Mouse (Mus musculus): ENCODE measurements at regions not wholly inside any gene's neighbourhood (a gene's known extent, or its start where the extent isn't known, plus 50 kb on each side); places are given as distances from the start of the nearest gene placed in this dataset.

- DNase-seq (ENCODE audit: low spot score) = no peak
These were observed 153.6 kb downstream of the Snx19 start for GRCm38 (mm10) chr9:30580500-30580899.

GRCm38 (mm10) chr9:30578213-30578612 lies 151.3 kb downstream of the Snx19 start:
- no peak for DNase-seq (ENCODE audit: low spot score)

GRCm38 (mm10) chr9:30577243-30577642 lies 150.3 kb downstream of the Snx19 start:
- no peak for DNase-seq (ENCODE audit: low spot score)

GRCm38 (mm10) chr9:30575531-30575930 lies 148.6 kb downstream of the Snx19 start:
- DNase-seq (ENCODE audit: low spot score) = no peak

GRCm38 (mm10) chr9:30573294-30573693 lies 146.4 kb downstream of the Snx19 start:
- DNase-seq (ENCODE audit: low spot score) = no peak

DNA sequence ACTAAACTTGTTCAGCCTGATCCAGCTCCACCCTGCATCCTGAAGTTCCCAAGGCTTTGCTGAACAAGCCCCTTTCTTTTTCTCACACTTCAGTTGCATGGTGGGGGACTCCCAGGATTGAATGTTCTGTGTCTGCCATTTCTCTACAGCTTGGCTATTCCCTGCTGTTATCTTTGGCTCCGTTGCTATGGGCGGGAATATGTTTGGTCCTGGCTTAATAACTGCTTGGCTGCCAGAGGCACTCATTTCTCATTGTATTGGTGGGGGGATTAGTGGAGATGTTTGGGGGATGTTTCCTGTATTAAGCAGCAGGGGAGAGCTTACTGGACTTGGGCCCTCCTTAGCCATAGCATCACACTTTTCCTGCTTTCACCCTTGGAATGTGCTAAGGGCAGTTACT lies 144.1 kb downstream of the Snx19 start:
- no peak for DNase-seq (ENCODE audit: low spot score)

DNA sequence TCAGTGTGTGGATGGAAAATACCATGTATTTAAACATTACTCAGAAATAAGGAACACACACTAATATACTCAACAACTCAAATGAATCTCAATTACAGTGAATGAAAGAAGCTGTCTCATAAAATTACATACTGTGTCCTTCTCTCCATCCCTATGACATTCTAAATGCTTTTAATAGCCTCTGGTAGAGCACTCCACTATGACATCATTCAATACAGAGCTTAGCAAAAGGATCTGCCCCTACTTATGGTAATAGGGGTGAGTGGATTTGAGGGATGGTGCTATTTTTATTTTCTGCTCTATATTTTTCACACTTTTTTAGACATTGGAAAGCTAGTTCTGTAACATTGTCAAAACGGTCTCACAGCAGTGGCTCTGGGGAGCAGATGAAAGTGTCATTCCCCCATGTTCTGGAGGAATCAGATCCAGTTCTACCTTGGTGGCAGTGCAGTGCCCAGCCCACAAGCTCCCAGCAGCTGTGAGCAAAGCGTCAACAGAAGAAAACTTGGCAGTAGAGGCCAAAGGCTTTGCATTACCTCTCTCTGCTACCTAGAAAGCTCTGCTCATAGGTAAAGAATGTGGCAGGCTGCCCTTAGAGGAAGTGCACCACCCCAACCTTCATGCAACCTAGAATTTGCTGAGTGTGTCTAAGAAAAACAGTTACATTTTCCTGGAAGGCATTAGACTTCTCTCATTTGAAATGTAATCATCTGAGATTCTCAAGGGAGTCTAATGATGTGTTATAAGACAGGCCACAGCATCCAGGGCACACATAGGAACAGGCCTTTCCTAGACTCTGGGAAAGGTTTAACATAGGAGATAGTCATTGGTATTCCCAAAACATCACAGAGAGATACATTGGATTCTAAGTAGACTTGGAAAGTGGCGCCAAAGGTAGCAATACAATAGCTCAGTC lies 138.1 kb downstream of the Snx19 start:
- no peak for DNase-seq (ENCODE audit: low spot score)

DNA sequence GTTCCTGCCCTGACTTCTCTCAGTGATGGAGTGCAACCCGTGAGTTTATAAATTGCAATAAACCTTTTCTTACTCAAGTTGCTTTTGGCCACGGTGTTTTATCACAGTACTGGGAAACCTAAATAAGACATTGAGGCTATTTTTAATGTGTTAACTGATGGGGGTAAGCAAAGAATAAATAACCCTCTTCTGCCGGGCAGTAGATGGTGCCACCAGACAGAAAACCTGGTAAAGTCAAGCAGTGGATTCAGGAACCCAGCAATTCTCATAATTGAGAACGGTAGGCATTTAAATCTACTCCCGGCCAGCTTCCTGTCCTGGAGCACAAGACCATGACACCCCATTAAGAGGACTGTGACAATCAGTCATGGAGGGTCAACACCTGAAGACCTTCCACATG lies 136.5 kb downstream of the Snx19 start:
- DNase-seq (ENCODE audit: low spot score) = no peak

DNA sequence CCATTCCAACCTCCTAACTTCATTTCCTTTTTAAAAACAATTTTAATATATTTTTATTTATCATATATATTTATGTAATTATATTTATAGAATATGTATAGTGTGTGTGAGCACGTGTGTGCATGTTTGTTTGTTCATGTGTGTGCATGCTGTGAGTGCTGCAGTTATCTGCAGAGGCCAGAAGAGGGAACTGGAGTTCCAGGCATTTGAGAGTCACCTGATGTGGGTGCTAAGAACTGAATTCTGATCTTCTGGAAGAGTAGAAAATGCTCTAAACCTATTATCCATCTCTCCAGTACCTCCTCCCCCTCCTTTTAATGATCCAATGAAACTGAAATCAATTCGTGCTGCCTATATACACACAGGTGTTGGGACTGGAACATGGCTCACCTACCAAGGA lies 128.0 kb downstream of the Snx19 start:
- no peak for DNase-seq (ENCODE audit: low spot score)

DNA sequence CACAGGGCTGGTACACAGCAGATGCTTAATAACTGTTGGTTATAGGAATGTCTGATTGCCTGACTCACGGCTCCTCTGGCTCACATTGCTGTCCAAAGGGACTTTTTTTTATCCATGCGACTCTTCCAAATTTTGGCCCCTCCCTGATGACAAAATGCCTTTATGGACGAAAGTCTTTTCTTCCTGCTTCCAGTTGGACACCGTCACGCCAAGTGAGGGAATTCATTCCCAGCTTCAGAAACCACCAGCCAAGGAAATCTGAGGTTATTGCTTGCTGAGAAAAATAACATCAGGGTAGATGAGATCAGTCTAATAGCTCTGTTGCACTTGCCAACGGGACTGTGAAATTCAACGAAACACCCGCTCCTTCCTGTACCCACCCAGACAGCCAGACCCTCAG lies 125.8 kb downstream of the Snx19 start:
- no peak for DNase-seq (ENCODE audit: low spot score)

- DNase-seq (ENCODE audit: low spot score) = no peak
These were observed 123.1 kb downstream of the Snx19 start for GRCm38 (mm10) chr9:30549892-30550515.

DNA sequence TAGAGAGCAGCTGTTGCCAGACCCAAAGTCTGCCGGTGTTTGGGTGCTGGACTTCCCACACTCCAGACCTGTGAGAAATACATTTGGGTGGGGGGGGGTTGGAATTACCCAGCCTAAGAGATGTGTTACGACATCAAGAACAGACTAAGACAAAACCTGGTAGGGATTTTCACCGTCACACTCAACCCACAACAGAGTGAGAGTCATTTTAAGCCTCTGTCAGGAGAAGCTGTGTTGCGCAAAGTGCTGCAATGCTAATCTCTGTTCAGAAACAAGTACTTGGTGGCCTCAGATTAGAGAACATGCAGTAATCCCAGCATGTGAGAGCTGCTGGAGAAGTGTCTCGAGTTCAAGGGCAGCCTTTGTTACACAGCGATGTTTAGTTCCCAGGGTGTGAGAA lies 113.0 kb downstream of the Snx19 start:
- no peak for DNase-seq (ENCODE audit: low spot score)

DNA sequence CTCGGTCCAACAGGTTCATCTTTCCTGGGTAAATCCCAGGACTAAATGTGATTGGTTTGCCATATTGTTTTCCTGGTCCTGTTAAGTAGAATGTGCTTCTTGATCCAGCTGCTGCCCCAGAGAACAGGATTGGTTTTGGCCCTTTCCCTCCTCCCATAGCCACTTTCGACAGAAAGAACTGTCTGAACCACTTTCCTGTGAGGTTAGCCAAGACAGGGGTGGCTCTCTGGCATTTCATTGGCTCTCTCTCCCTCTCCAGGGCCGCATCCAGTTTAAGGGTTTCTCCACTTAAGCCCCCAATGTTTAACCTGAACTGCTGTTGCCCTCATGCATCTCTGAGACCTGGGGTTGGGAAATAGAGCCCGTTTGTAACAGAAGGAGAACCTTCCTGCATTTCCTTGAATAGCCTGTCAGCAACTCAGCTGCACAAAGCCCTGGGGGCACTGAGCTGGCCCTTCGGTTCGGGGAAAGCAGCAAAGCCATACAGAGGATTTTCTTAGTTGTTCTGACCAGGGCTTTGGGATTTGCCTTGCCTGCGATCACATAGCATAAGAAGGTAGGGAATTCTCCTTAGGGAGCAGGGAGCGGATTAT lies 109.7 kb downstream of the Snx19 start:
- no peak for DNase-seq (ENCODE audit: low spot score)

DNA sequence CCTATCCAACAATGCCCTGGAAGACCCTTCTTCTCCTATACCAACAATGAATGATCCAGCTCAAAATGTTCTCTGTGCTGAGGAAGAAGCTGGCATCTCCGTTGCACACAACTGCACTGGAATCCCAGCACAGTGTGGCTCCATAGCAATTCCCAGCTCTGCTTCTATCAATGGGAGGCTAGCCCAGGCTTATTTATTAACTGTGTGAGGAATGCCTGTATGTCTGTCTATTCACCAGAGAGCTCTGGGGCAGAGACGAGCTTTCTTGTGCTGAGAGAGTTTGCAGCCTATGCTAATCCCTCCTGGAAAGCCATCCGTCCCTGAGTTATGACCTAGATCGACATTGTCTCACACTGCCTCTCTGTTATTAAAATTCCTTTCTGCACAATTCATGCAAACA lies 108.1 kb downstream of the Snx19 start:
- no peak for DNase-seq (ENCODE audit: low spot score)

DNA sequence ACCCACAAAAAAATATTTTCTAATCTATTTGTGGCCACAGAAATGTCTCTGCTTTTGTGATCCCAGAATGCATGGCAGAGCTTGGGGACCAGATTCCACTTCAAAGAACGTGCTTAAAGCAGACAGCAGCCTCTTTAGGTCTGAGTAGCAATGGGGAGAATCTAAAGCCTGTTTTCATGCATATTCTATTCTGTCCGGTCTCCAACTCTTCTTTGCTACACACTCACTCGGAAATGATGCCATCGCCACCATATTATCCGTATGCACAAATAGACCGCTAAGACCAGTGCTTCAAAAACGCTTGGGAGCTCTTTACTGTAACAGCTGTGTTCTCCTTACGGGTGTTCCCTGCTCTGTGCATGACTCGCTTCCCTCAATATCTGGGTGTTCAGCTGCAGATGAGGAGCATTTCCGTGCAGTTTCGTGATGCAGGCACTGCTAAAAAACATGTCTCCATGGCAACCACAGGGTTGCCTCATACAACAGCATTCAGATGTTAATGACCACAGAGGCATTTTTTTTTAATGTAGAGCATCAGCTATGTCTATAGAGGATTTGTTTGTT lies 107.0 kb downstream of the Snx19 start:
- DNase-seq (ENCODE audit: low spot score) = no peak

- DNase-seq (ENCODE audit: low spot score) = no peak
These were observed 106.3 kb downstream of the Snx19 start for GRCm38 (mm10) chr9:30533091-30533779.

DNA sequence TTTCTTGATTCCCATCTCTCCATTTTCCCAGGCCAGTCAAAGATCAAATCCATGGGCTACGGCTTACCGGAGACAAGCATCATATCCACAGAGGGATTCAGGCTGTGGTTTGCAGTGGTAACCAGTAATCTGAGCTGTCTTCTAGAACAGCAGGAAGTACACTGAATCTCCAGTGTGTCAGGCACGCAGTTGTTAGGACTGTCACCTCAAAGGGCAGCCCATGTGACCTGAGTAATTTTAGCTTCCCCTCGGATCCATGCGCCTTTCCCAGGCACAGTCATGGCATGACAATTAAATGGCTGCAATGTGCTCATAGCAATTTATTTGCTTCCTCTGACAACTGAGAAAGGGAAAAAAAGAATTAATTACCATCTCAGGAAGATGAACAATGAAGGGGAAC lies 98.2 kb downstream of the Snx19 start:
- no peak for DNase-seq (ENCODE audit: low spot score)

DNA sequence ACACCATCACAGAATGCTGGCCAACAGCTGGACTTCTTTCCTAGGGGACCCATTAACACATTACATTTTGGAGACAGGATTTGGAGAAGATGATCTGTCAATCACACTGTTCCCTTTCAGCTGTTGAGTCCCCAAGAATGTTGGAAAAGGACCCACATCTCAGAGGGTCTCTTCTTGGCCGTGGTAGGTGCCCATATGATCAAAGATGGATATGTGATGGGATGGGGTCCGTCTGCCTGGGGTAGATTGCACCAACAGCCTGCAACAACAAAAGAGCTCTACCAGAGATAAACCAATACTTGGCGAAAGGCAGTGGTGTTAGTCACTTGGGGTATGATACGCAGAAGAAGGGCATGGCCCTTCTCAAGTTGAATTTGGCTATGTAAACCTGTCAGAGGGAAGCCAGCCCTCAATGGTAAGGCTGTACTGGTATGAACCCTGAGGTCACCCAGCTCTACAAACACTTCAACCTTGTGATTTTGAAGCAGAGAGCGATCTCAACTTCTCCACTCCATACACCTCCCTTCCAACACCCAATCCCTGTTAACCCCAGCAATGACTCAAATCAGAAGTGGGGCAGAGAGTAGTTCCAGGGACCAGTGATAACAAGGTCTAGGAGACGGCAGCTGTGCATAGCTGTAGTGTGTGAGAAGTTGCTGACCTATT lies 97.6 kb downstream of the Snx19 start:
- DNase-seq (ENCODE audit: low spot score) = no peak

DNA sequence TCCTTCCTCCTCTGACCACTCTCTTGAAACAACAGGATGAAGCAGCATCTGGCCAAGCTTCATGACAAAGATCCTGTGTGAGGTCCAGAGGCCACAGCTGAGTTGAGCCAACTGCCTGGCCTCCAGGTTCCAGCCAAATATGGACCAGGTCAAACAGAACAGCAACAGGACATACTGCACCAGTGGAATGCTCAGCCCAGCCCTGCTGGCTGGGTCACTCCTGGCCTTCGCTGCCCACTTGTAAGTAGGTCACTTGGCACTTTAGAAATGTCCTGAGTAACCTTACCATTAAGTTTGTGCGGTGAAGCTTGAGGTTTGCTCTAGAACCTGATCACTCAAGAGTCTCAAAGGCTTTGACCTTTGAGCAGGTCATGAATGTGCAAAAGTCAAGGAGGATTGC lies 96.9 kb downstream of the Snx19 start:
- no peak for DNase-seq (ENCODE audit: low spot score)

DNA sequence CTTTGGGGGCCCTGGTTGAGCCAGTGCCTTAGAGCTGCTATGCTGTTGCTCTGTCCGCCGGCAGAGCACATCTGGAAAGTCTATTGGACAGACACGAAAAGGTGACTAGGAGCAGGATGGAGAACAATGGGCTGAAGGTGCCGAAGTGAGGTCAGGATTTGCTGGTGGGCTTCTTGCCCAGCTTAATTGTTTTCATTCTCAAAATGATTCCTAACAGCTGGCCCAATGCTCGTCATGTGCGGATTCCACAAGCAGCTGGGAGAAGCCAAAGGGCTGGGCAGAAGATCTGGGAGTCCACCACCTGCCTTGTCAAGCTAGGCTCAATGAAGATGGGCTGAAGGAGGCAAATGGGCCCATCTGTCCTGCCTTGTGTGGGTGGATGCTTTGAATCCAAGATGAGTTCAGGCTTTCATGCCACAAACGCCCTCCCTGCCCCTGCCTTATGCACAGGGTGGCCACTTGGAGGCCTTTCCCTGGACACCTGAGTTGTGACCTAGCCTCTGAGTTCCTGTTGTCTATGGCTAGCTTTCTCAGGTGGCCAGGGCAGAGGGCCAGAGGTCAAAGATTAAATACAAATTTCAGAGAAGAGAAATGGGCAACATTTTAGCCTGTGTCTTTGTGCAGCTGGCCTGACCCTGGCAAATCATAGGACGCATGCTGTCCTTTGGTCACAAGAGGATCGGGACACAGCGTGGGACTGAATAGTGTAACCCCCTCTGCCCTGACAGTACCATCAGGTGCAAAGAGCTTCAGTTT lies 95.9 kb downstream of the Snx19 start:
- no peak for DNase-seq (ENCODE audit: low spot score)
